Mouse (Mus musculus): ENCODE data around the gene Dlg4. TPM values are rescaled to one million over a fixed set of nuclear protein-coding genes. Genes with fewer than 3 reads are reported as not detected.
A peak's percentile ranks its signal among the peaks of the same experiment; 100 is the strongest.

The Dlg4 gene
- polyA plus RNA-seq, 2 experiments = 0.33 to 1.9 TPM

GRCm38 (mm10) chr11:70021264-70022132 is 4.8 kb downstream of the Dlg4 start:
- peaks cover 6 to 16% of the 10 kb centered on the region in 2 experiments for H3K4me1 ChIP-seq (replicated peaks; ENCODE audit: control insufficient read depth in 2 of 2, insufficient read depth in 2 of 2, low read length in 1 of 2)

GRCm38 (mm10) chr11:70023481-70024150 is 6.9 kb downstream of the Dlg4 start:
- TF ChIP-seq CTCF (IDR thresholded peaks at IDR 0.05; ENCODE audit: low read depth) (no peak), EP300 (IDR thresholded peaks at IDR 0.05; ENCODE audit: low read depth) (no peak)
- 6% methylated on average over 26 of the region's 29 CpGs for WGBS (ENCODE audit: insufficient replicate concordance)
- Histone ChIP-seq H3K27ac (no peak overlapping the region), H3K9me3 (ENCODE audit: control insufficient read depth, low read length) (no peaks in the 10 kb centered on the region), H3K4me1 (replicated peaks; ENCODE audit: control insufficient read depth in 2 of 2, insufficient read depth in 2 of 2, low read length in 1 of 2) (peaks cover 6 to 16% of the 10 kb centered on the region in 2 experiments), H3K4me2 (ENCODE audit: low read depth) (peak overlapping the region; percentile 41), H3K9ac (replicated peaks) (no peak overlapping the region), H3K27me3 (ENCODE audit: control insufficient read depth, insufficient read depth, low read length) (peaks cover 27% of the 10 kb centered on the region), H3K36me3 (replicated peaks; ENCODE audit: control insufficient read depth, insufficient read depth, low read depth) (no peaks in the 10 kb centered on the region), H3K4me3 (ENCODE audit: insufficient read depth in 1 of 2, low read depth in 2 of 2, low read length in 2 of 2) (no peak overlapping the region)
- DNase-seq (ENCODE audit: low read depth in 3 of 3, low spot score in 3 of 3) (no peak), ATAC-seq (ENCODE audit: insufficient read depth) (no peak)

More at GRCm38 (mm10) chr11:70021264-70022132, 4.8 kb downstream of the Dlg4 start:
- Histone ChIP-seq H3K27me3 (ENCODE audit: control insufficient read depth, insufficient read depth, low read length) (peaks cover 25% of the 10 kb centered on the region), H3K36me3 (replicated peaks; ENCODE audit: control insufficient read depth, insufficient read depth, low read depth) (no peaks in the 10 kb centered on the region), H3K9ac (replicated peaks) (no peak overlapping the region; the same call in 1 of the 2 replicates), H3K4me3 (ENCODE audit: insufficient read depth in 1 of 2, low read depth in 2 of 2, low read length in 2 of 2) (peak overlapping the region; percentile 63 to 66), H3K9me3 (ENCODE audit: control insufficient read depth, low read length) (no peaks in the 10 kb centered on the region), H3K27ac (peak overlapping the region; percentile 12; the same call in 1 of the 2 replicates), H3K4me2 (ENCODE audit: low read depth) (peak overlapping the region; percentile 75)
- 3% methylated on average over 40 of the region's 40 CpGs for WGBS (ENCODE audit: insufficient replicate concordance)
- DNase-seq (ENCODE audit: low read depth in 3 of 3, low spot score in 3 of 3) (peak; percentile 90 to 93 (median 91)), ATAC-seq (ENCODE audit: insufficient read depth) (peak; percentile 84)
- TF ChIP-seq CTCF (IDR thresholded peaks at IDR 0.05; ENCODE audit: low read depth) (no peak), EP300 (IDR thresholded peaks at IDR 0.05; ENCODE audit: low read depth) (no peak)

DNA sequence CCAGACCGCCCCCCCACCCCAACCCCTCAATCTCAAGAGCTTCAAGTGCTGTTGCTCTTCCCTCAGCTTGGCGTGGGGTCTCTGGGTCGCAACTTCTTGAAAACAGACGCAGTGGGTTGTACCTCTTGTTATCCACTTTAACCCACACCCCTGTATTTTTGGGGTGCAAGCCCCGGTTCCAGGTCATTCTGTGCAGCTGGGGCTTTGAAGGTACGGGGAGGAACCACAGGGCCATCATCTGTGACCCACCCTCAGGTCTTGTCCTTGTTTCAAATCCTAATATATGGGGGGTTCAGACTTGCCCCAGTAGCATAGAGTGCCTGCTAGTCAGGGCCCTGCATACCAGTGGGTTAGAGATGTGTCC is 7.4 kb downstream of the Dlg4 start:
- no peak for DNase-seq (ENCODE audit: low read depth in 3 of 3, low spot score in 3 of 3)
- peaks cover 6 to 21% of the 10 kb centered on the region in 2 experiments for H3K4me1 ChIP-seq (replicated peaks; ENCODE audit: control insufficient read depth in 2 of 2, insufficient read depth in 2 of 2, low read length in 1 of 2)

GRCm38 (mm10) chr11:70026689-70027088 is 9.9 kb downstream of the Dlg4 start:
- Histone ChIP-seq H3K27me3 (ENCODE audit: control insufficient read depth, insufficient read depth, low read length) (peaks cover 27% of the 10 kb centered on the region), H3K9me3 (ENCODE audit: control insufficient read depth, low read length) (no peaks in the 10 kb centered on the region), H3K4me2 (ENCODE audit: low read depth) (peak overlapping the region; percentile 26; the same call in 1 of the 2 replicates), H3K27ac (no peak overlapping the region), H3K9ac (replicated peaks) (no peak overlapping the region), H3K4me3 (ENCODE audit: insufficient read depth in 1 of 2, low read depth in 2 of 2, low read length in 2 of 2) (no peak overlapping the region), H3K4me1 (replicated peaks; ENCODE audit: control insufficient read depth in 2 of 2, insufficient read depth in 2 of 2, low read length in 1 of 2) (peaks cover 3 to 19% of the 10 kb centered on the region in 2 experiments; a peak in 3 of 4 replicates), H3K36me3 (replicated peaks; ENCODE audit: control insufficient read depth, insufficient read depth, low read depth) (no peaks in the 10 kb centered on the region)
- DNase-seq (ENCODE audit: low read depth in 3 of 3, low spot score in 3 of 3) = no peak
- TF ChIP-seq EP300 (IDR thresholded peaks at IDR 0.05; ENCODE audit: low read depth) (no peak), CTCF (IDR thresholded peaks at IDR 0.05; ENCODE audit: low read depth) (no peak)
- peak; percentile 36; the same call in 1 of the 2 replicates for ATAC-seq (ENCODE audit: insufficient read depth)
- WGBS (ENCODE audit: insufficient replicate concordance) = 28% methylated on average over 19 of the region's 19 CpGs

More for the DNA sequence above, 7.4 kb downstream of the Dlg4 start:
- no peak for ATAC-seq (ENCODE audit: insufficient read depth)
- Histone ChIP-seq H3K9me3 (ENCODE audit: control insufficient read depth, low read length) (no peaks in the 10 kb centered on the region), H3K27ac (no peak overlapping the region), H3K36me3 (replicated peaks; ENCODE audit: control insufficient read depth, insufficient read depth, low read depth) (no peaks in the 10 kb centered on the region), H3K27me3 (ENCODE audit: control insufficient read depth, insufficient read depth, low read length) (peaks cover 27% of the 10 kb centered on the region), H3K9ac (replicated peaks) (no peak overlapping the region), H3K4me2 (ENCODE audit: low read depth) (peak overlapping the region; percentile 41), H3K4me3 (ENCODE audit: insufficient read depth in 1 of 2, low read depth in 2 of 2, low read length in 2 of 2) (no peak overlapping the region)
- no peak for TF ChIP-seq EP300 (IDR thresholded peaks at IDR 0.05; ENCODE audit: low read depth)
- TF ChIP-seq CTCF (IDR thresholded peaks at IDR 0.05; ENCODE audit: low read depth) = no peak
- WGBS (ENCODE audit: insufficient replicate concordance) = 22% methylated on average over 6 of the region's 6 CpGs

- Histone ChIP-seq H3K9me3 (ENCODE audit: control insufficient read depth, low read length) (no peaks in the 10 kb centered on the region), H3K4me2 (ENCODE audit: low read depth) (no peak overlapping the region), H3K4me1 (replicated peaks; ENCODE audit: control insufficient read depth in 2 of 2, insufficient read depth in 2 of 2, low read length in 1 of 2) (peaks cover 3 to 17% of the 10 kb centered on the region in 2 experiments; a peak in 3 of 4 replicates), H3K4me3 (ENCODE audit: insufficient read depth in 1 of 2, low read depth in 2 of 2, low read length in 2 of 2) (no peak overlapping the region), H3K27ac (no peak overlapping the region), H3K9ac (replicated peaks) (no peak overlapping the region), H3K36me3 (replicated peaks; ENCODE audit: control insufficient read depth, insufficient read depth, low read depth) (no peaks in the 10 kb centered on the region), H3K27me3 (ENCODE audit: control insufficient read depth, insufficient read depth, low read length) (peaks cover 27% of the 10 kb centered on the region)
- DNase-seq (ENCODE audit: low read depth in 3 of 3, low spot score in 3 of 3) = no peak
- no peak for ATAC-seq (ENCODE audit: insufficient read depth)
- TF ChIP-seq CTCF (IDR thresholded peaks at IDR 0.05; ENCODE audit: low read depth) (no peak), EP300 (IDR thresholded peaks at IDR 0.05; ENCODE audit: low read depth) (no peak)
- 53% methylated on average over 9 of the region's 9 CpGs for WGBS (ENCODE audit: insufficient replicate concordance)
These were observed 10.7 kb downstream of the Dlg4 start for GRCm38 (mm10) chr11:70027397-70027796.

Data from liver, embryonic 14.5 days (tissue).